Mouse (Mus musculus) lung, adult 2 months (tissue): ENCODE measurements around the gene Yif1b.

ENCODE experiments used
- CTCF ChIP-seq: fragments of 200-500 bp; IDR thresholded peaks from 2 replicates; pipeline ENCODE4 v1.5.1; 2011; ENCODE audit warnings: mild to moderate bottlenecking, low read length, control low read depth; ENCODE audit not compliant: insufficient read depth
- POLR2A ChIP-seq: fragments of 200-500 bp; IDR thresholded peaks from 2 replicates; pipeline ENCODE4 v1.6.1; 2011; ENCODE audit warnings: low read depth, mild to moderate bottlenecking, control low read depth, low read length, borderline replicate concordance; ENCODE audit errors: extremely low read depth

GRCm38 (mm10) chr7:29211415-29212198 is 26.5 kb upstream of the Yif1b start:
- TF ChIP-seq CTCF (no peak), POLR2A (peak; percentile 69; the same call in 1 of the 2 replicates)
